ENCODE assay signal across 9 mouse cellular contexts in genomic region chr16:66190801-66191200, GRCm38 (mm10).
A peak's percentile ranks its signal among the peaks of the same experiment; 100 is the strongest.
DNase-seq lines count a peak whose midpoint lies in the region; ATAC-seq and TF ChIP-seq lines count a peak whose summit lies in the region.
"Had no signal": no experiment of that assay in that cellular context is flagged by ENCODE, and none has a peak within 500 bp of the region (broad histone marks: within the 10 kb centered on the region; RNA-seq: fewer than 3 reads in every experiment).

No protein-coding gene starts in this region.

- no peak overlapping the region for H3K4me3 ChIP-seq in lung, adult 2 months (replicated peaks; ENCODE audit: extremely low read depth, low read depth, low read length)
- no peak overlapping the region for H3K4me3 ChIP-seq in limb, embryonic 14.5 days (replicated peaks; ENCODE audit: low read length)
- H3K4me3 ChIP-seq in hindbrain, embryonic 12.5 days: no peak overlapping the region
- H3K4me3 ChIP-seq: heart, embryonic 15.5 days had no signal

- H3K9me3 ChIP-seq in limb, embryonic 14.5 days (ENCODE audit: control insufficient read depth, low read length): no peaks in the 10 kb centered on the region
- no peaks in the 10 kb centered on the region for H3K9me3 ChIP-seq in hindbrain, embryonic 12.5 days (replicated peaks)
- H3K9me3 ChIP-seq: heart, embryonic 15.5 days had no signal

- ATAC-seq in frontal cortex, adult (ENCODE audit: low TSS enrichment): no peak
- no peak for ATAC-seq in limb, embryonic 14.5 days (ENCODE audit: low FRiP score, low read depth)
- no peak for ATAC-seq in hindbrain, embryonic 12.5 days (ENCODE audit: low FRiP score)

- H3K27me3 ChIP-seq in limb, embryonic 14.5 days (ENCODE audit: control insufficient read depth, insufficient read depth, low read length): no peaks in the 10 kb centered on the region
- H3K27me3 ChIP-seq in hindbrain, embryonic 12.5 days: no peaks in the 10 kb centered on the region
- H3K27me3 ChIP-seq: heart, embryonic 15.5 days had no signal

- no peak for TF ChIP-seq CTCF in lung, adult 2 months (IDR thresholded peaks at IDR 0.05; ENCODE audit: insufficient read depth, low read length)

- WGBS in lung, adult 2 months: 33% methylated on average over 2 of the region's 2 CpGs
- WGBS in limb, embryonic 14.5 days: 29% methylated on average over 2 of the region's 2 CpGs
- WGBS in hindbrain, embryonic 12.5 days: 37% methylated on average over 2 of the region's 2 CpGs

- no peaks in the 10 kb centered on the region for H3K36me3 ChIP-seq in limb, embryonic 14.5 days (ENCODE audit: control insufficient read depth, insufficient read depth, low read length)
- H3K36me3 ChIP-seq in hindbrain, embryonic 12.5 days: no peaks in the 10 kb centered on the region
- H3K36me3 ChIP-seq: heart, embryonic 15.5 days had no signal

- no peaks in the 10 kb centered on the region for H3K4me1 ChIP-seq in lung, adult 2 months (ENCODE audit: control insufficient read depth, insufficient read depth, low read length)
- no peaks in the 10 kb centered on the region for H3K4me1 ChIP-seq in limb, embryonic 14.5 days (ENCODE audit: control insufficient read depth, insufficient read depth, low read length)
- no peaks in the 10 kb centered on the region for H3K4me1 ChIP-seq in hindbrain, embryonic 12.5 days
- H3K4me1 ChIP-seq: heart, embryonic 15.5 days had no signal

- no peak overlapping the region for H3K4me2 ChIP-seq in limb, embryonic 14.5 days (replicated peaks; ENCODE audit: low read depth, low read length, severe bottlenecking)
- H3K4me2 ChIP-seq in hindbrain, embryonic 12.5 days (replicated peaks): no peak overlapping the region
- H3K4me2 ChIP-seq: heart, embryonic 15.5 days had no signal

- no peak overlapping the region for H3K9ac ChIP-seq in limb, embryonic 14.5 days (ENCODE audit: low read depth, low read length, severe bottlenecking)
- no peak overlapping the region for H3K9ac ChIP-seq in hindbrain, embryonic 12.5 days
- H3K9ac ChIP-seq: heart, embryonic 15.5 days had no signal

- TF ChIP-seq POLR2A in lung, adult 2 months (IDR thresholded peaks at IDR 0.05; ENCODE audit: borderline replicate concordance, extremely low read depth, low read depth, low read length): no peak
- TF ChIP-seq POLR2A in limb, embryonic 14.5 days (IDR thresholded peaks at IDR 0.05; ENCODE audit: borderline replicate concordance, extremely low read depth, insufficient read depth, insufficient read length): no peak

- peak; percentile 23 to 39 for DNase-seq in frontal cortex, postnatal 36 days (ENCODE audit: low spot score in 2 of 2)
- peak; percentile 9 for DNase-seq in lung, postnatal 14 days
- no peak for DNase-seq in lung, adult 2 months
- DNase-seq in cerebellum, postnatal 14 days: peak; percentile 63 to 66
- peak; percentile 49 for DNase-seq in limb, embryonic 14.5 days (ENCODE audit: low spot score)
- DNase-seq in gastrocnemius, adult 8-10 months (ENCODE audit: low spot score in 2 of 2): no peak

- H3K27ac ChIP-seq in limb, embryonic 14.5 days (replicated peaks; ENCODE audit: low read depth, low read length): no peak overlapping the region
- H3K27ac ChIP-seq in hindbrain, embryonic 12.5 days: no peak overlapping the region
- H3K27ac ChIP-seq: heart, embryonic 15.5 days had no signal

Comparison
In these comparisons a context has a peak if more than half of its experiments do, and no peak if none do; other contexts are left out.
1. DNase-seq: peak in frontal cortex, postnatal 36 days (2 of 2), lung, postnatal 14 days (single experiment), cerebellum, postnatal 14 days (2 of 2) and limb, embryonic 14.5 days (single experiment); none in lung, adult 2 months (single experiment) and gastrocnemius, adult 8-10 months (0 of 2).